Mouse (Mus musculus) bone marrow macrophage, adult 2 months (primary cell): ENCODE results near the gene Tmem274.

ENCODE experiments used
- CTCF ChIP-seq: IDR thresholded peaks from 2 replicates; pipeline ENCODE4 v1.5.1; 2012; ENCODE audit warnings: low read depth, mild to moderate bottlenecking, low read length, moderate library complexity
- POLR2A ChIP-seq: IDR thresholded peaks from 2 replicates; pipeline ENCODE4 v1.6.1; 2012; ENCODE audit warnings: mild to moderate bottlenecking, low read depth, low read length, borderline replicate concordance

DNA sequence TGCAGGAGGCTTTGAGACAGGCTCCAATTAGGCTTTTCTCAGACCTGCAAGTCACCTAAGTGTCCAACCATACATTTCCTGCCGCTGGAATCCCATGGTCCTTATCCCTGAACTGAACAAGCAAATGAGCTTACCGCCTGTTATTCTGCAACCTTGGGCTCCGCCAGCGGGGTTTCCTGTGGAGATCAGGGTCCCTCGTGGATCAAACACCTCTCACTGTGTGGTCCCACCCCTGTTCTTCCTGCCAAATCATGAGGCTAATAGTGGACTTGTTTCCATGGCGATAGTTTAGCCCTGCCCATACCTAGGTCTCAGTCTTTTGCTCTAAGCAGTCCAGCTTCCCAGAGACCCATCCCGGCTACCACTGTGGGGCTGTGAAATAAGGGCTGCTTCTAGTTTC lies 49.2 kb downstream of the Tmem274 start:
- TF ChIP-seq CTCF = no peak
- TF ChIP-seq POLR2A = no peak
